Mouse (Mus musculus) liver, adult (tissue): ENCODE data around the gene Syngap1.

Source experiments
- GATA4 ChIP-seq: IDR thresholded peaks from 2 replicates; pipeline ENCODE4 v1.6.1; 2014; ENCODE audit warnings: mild to moderate bottlenecking, low read length; ENCODE audit not compliant: insufficient replicate concordance

Syngap1 gene

DNA sequence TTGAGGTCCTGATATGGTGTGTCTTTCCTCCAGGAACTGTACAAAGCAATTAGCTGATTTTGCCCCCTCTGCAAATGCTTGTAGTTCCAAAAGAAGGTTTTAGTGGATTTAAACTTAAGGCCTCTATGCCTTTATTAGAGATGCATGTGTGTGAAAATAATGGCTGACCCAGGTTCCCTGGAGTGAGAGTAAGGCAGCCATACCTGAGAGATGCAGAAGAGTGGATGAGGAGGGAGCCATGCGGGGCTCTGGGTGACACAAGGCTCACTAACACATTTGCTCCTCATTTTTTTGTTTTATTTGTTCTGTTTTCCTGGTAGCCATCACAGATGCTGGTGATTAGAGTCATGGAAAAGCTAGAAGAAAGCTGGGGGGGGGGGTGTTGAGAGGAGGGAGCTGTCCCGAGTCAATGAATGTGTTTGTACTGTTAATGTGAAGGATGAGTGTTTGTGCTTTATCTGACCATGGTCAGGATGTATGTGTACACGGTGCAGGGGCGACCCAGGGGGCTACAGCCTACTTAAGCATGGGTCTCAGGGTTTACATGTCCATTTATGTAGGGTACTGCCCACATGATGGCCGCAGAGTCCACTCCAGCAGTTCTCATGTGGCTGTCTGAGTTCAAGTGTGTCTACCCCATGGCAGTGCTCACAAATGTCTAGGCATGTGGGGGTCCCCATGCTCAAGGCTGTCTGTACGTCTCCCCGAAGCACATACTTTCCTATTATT, 9.7 kb downstream of the Syngap1 start:
- no peak for TF ChIP-seq GATA4

DNA sequence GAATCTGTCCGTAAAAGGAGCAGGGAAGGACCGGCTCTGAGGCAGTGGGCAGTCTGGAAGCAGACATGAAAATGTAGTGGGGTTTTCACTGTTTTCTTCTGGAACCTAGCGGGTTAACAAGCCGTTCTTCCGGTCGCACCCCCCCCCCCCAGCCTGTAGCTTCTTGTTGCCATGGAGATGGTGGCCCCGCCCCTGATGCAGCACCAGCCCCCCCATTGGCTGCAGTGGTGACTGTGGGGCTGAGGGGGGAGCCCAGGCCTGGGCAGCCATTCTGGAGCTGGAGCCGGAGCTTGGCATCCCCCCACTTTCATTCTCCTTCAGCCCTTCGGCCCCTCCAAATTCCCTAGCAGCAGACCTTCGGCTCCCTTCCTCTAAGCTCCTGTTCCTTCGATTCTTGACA, 10.4 kb downstream of the Syngap1 start:
- TF ChIP-seq GATA4: no peak

- no peak for TF ChIP-seq GATA4
These were observed 11.2 kb downstream of the Syngap1 start for GRCm38 (mm10) chr17:26951952-26952877.

DNA sequence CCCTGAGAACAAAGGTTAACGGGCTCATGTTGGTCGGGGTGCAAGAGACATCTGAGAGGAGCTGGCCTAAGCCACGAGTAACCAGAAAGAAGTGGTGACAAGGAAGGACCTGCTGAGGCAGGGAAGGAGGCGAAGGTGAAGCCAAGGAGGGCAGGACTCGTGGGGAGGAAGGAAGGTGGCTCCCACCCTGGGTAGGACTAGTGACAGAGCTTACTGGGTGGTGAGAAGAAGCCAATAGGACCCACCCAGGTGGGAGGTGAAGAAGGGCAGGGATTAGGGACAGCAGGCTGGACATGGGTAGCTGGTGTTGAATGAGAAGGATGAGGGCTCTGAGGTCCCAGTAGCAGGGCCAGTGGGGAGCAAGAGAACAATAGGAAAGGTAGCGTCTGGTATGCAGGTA, 12.1 kb downstream of the Syngap1 start:
- no peak for TF ChIP-seq GATA4

GRCm38 (mm10) chr17:26953726-26954125, 12.7 kb downstream of the Syngap1 start:
- TF ChIP-seq GATA4: no peak

- TF ChIP-seq GATA4: no peak
These were observed 15.3 kb downstream of the Syngap1 start for GRCm38 (mm10) chr17:26956309-26956708.

GRCm38 (mm10) chr17:26956895-26957294, 15.8 kb downstream of the Syngap1 start:
- no peak for TF ChIP-seq GATA4

DNA sequence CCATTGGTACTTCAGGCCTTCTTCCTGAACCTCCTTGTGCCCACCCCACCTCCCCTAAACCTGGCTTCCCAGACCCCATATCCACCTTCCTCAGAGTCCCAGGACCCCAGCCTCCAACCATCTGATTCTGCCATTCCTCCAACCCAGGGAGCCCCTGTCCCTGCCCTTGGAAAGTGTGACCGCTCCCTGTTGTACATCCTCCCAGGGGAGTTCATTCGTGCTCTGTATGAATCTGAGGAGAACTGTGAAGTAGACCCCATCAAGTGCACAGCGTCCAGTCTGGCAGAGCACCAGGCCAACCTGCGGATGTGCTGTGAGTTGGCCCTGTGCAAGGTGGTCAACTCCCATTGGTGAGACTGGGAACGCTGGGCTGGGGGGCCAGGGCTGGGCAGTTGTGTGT, 16.8 kb downstream of the Syngap1 start:
- TF ChIP-seq GATA4: no peak

GRCm38 (mm10) chr17:26958880-26959279, 17.8 kb downstream of the Syngap1 start:
- TF ChIP-seq GATA4: no peak

- TF ChIP-seq GATA4: no peak
These were observed 18.8 kb downstream of the Syngap1 start for GRCm38 (mm10) chr17:26959815-26960214.

DNA sequence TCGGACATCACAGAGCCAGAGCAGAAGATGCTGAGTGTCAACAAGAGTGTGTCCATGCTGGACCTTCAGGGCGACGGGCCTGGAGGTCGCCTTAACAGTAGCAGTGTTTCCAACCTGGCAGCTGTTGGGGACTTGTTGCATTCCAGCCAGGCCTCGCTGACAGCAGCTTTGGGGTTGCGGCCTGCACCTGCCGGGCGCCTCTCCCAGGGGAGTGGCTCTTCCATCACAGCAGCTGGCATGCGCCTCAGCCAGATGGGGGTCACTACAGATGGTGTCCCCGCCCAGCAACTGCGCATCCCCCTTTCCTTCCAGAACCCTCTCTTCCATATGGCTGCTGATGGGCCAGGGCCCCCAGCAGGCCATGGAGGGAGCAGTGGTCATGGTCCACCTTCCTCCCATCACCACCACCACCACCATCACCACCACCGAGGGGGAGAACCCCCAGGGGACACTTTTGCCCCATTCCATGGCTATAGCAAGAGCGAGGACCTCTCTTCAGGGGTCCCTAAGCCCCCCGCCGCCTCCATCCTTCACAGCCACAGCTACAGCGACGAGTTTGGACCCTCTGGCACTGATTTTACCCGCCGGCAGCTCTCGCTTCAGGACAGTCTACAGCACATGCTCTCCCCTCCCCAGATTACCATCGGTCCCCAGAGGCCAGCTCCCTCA, 20.7 kb downstream of the Syngap1 start:
- no peak for TF ChIP-seq GATA4

GRCm38 (mm10) chr17:26966993-26967392, 25.9 kb downstream of the Syngap1 start:
- TF ChIP-seq GATA4: no peak

DNA sequence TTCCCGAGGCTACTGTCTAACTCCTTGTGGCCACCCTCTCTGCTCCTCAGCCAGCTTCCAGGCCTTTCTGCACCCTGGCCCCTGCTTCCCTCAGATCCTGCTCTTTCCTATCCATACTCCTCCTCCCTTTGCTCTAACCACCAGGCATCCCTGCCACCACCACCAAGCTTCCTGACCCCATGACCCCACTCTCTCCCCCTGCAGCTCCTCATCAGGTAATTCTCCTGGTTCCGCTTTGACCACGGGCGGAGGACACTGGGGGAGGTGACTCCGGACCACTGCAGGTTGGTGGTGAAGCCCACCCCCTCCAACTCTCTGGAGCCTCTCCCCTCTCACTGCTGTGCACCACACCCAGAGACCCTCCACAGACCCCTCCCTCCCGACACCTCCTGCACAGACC, 26.4 kb downstream of the Syngap1 start:
- no peak for TF ChIP-seq GATA4

DNA sequence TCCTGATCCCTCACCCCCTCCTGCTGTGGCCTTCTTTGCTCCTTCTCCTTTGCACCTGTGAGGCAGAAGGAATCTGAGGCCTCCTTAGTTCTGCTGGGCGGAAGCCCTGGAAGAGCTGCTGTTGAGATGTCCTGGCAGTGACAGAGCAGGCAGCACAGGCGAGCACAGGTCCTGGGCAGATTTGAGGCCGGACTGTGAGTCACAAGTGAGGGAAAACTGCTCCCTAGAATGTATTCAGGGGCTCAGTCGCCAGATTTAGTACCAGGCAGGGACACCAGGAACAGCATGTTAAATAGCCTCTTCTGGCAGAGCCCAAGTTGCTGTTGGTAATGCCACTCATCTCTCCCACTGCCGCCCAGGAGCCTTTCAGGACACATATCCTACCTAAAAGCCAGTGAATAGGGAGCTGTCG, 27.2 kb downstream of the Syngap1 start:
- TF ChIP-seq GATA4: no peak

DNA sequence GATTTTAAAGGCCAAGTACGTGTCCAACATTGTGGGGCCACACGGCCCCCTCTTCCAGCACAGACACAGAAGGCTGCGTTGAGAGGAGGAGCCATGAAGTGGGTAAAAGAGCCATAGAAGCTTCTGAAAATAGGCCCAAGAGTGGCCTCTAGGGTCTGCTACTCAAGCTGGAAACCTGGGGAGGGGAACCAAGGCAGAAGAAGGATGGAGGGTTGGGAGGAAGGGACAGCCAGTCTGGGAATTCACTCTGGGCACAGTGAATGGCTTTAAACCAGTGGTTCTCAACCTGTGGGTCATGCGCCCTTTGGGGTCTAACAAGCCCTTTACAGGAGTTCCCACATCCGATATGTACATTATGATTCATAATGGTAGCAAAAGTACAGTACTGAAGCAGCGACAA, 28.2 kb downstream of the Syngap1 start:
- TF ChIP-seq GATA4: no peak

DNA sequence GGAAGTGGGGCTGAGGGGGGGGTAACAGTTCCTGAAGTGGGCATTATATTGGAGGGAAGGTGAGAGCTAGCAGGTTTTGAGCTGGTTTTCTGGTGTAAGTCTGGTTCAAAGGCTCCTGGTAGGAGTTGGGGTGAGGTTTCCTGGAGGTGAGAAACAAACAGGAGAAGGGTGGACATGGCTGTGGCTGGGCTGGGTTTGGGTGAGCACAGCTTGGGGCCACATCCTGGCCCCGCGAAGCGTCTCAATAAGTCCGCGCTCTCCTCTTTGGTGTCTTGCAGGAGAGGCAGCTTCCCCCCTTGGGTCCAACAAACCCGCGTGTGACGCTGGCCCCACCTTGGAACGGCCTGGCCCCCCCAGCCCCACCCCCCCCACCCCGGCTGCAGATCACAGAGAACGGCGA, 29.2 kb downstream of the Syngap1 start:
- TF ChIP-seq GATA4: no peak

DNA sequence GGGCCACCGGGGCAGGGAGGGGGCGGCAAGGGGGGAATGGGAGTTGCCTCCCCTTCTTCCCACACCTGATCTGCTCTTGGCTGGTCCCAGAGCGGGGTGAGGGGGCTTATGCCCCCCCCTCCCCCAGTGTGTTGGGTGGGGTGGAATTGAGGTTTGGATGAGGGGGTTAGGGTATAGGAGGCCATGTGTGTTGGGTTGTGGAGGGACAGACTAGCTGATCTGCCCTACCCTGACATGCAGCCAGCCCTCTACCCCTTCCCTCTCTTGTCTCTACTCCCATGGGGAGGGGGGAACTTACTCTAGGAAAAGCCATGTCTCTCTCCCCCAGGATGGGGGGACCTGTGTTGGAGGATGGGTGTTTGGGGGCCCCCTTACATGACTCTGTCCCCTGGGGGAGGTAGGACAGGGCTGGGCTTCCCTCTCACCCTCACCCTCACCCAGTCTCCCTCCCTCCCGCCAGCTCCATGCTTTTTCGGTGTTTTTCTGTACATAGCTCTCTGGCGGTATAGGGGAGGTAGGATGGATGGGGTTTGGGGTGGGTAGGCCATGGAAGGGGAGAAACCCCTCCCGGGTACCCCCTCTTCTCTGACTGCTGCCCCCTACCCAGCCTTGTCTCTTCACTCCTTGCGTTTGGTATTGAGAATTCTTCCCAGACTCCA, 30.3 kb downstream of the Syngap1 start:
- TF ChIP-seq GATA4: no peak
